13 mouse cellular contexts compared by ENCODE assay signal in the genomic region with DNA sequence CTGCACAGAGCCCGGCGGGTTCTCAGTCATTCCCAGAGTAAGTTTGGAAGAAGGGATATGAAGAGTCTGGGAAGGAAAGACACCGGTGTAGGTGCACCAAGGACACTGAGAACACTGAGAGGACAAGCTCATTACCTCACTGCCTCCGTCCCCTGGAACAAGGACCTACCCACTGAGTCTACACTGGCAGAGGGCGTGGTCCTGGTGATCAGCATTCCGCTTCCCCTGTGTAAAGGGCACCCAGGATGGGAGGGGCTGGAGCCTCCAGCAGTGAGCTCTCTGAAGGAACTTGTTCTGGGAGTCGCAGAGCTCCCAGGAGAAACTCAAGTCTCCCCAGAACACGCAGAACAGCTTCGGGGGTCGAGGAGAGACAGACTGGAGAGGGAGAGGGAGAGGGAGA.
DNase-seq lines count a peak whose midpoint lies in the region; ATAC-seq and TF ChIP-seq lines count a peak whose summit lies in the region.
"Had no signal": no experiment of that assay in that cellular context is flagged by ENCODE, and none has a peak within 500 bp of the region (broad histone marks: within the 10 kb centered on the region; RNA-seq: fewer than 3 reads in every experiment).

No protein-coding gene starts in this region.

- intact Hi-C loops in left cerebral cortex, postnatal 10 days (cut with DNase I): no loop called here

- no peaks in the 10 kb centered on the region for H3K27me3 ChIP-seq in heart, embryonic 13.5 days (replicated peaks)
- no peaks in the 10 kb centered on the region for H3K27me3 ChIP-seq in lung, embryonic 15.5 days
- H3K27me3 ChIP-seq in stomach, embryonic 16.5 days (ENCODE audit: control insufficient read depth, insufficient read depth, low read length): no peaks in the 10 kb centered on the region
- no peaks in the 10 kb centered on the region for H3K27me3 ChIP-seq in hindbrain, postnatal 0 days (ENCODE audit: insufficient read depth, low read length)
- H3K27me3 ChIP-seq: forebrain, embryonic 13.5 days had no signal

- H3K4me1 ChIP-seq in heart, embryonic 13.5 days: peaks cover 31% of the 10 kb centered on the region
- peaks cover 30% of the 10 kb centered on the region for H3K4me1 ChIP-seq in lung, embryonic 15.5 days
- H3K4me1 ChIP-seq in stomach, embryonic 16.5 days (ENCODE audit: control insufficient read depth, insufficient read depth, low read length): peaks cover 20% of the 10 kb centered on the region
- peaks cover 14% of the 10 kb centered on the region; the same call in 1 of the 2 replicates for H3K4me1 ChIP-seq in hindbrain, postnatal 0 days (ENCODE audit: insufficient read depth, low read length)

- 41% methylated on average over 10 of the region's 10 CpGs for WGBS in heart, embryonic 13.5 days
- 35% methylated on average over 9 of the region's 10 CpGs for WGBS in lung, embryonic 15.5 days
- 30% methylated on average over 10 of the region's 10 CpGs for WGBS in stomach, embryonic 16.5 days
- WGBS in hindbrain, postnatal 0 days: 51% methylated on average over 10 of the region's 10 CpGs

- H3K9ac ChIP-seq in heart, embryonic 13.5 days: no peak overlapping the region
- no peak overlapping the region for H3K9ac ChIP-seq in lung, embryonic 15.5 days
- no peak overlapping the region for H3K9ac ChIP-seq in stomach, embryonic 16.5 days (ENCODE audit: low read length)
- no peak overlapping the region for H3K9ac ChIP-seq in hindbrain, postnatal 0 days (replicated peaks; ENCODE audit: low read length)
- H3K9ac ChIP-seq: forebrain, embryonic 13.5 days had no signal

- no peak for TF ChIP-seq CTCF in hindbrain, postnatal 0 days (IDR thresholded peaks at IDR 0.05; ENCODE audit: low read depth)

- no peak overlapping the region for H3K4me2 ChIP-seq in heart, embryonic 13.5 days
- no peak overlapping the region for H3K4me2 ChIP-seq in lung, embryonic 15.5 days
- H3K4me2 ChIP-seq in stomach, embryonic 16.5 days (ENCODE audit: low read depth, low read length): no peak overlapping the region
- no peak overlapping the region for H3K4me2 ChIP-seq in hindbrain, postnatal 0 days (ENCODE audit: low read depth, low read length)
- H3K4me2 ChIP-seq: forebrain, embryonic 13.5 days; midbrain, embryonic 11.5 days had no signal

- no peak for DNase-seq in heart, adult 9 months (ENCODE audit: low spot score in 2 of 2)
- DNase-seq in ZHBTc4 (ENCODE audit: low read depth, low spot score): peak; percentile 85
- DNase-seq in hindbrain, postnatal 0 days (ENCODE audit: low spot score): no peak
- DNase-seq in left cerebral cortex, postnatal 10 days (ENCODE audit: extremely low spot score in 1 of 2, low spot score in 2 of 2): no peak
- DNase-seq: cerebellum, adult 18-20 months; gastrocnemius, postnatal 25 days; heart, postnatal 4 days had no signal

- no peak overlapping the region for H3K4me3 ChIP-seq in heart, embryonic 13.5 days
- no peak overlapping the region for H3K4me3 ChIP-seq in lung, embryonic 15.5 days
- H3K4me3 ChIP-seq in stomach, embryonic 16.5 days (replicated peaks; ENCODE audit: low read length): no peak overlapping the region
- no peak overlapping the region for H3K4me3 ChIP-seq in hindbrain, postnatal 0 days (ENCODE audit: low read length)
- H3K4me3 ChIP-seq: forebrain, embryonic 13.5 days had no signal

- H3K36me3 ChIP-seq in heart, embryonic 13.5 days: no peaks in the 10 kb centered on the region
- H3K36me3 ChIP-seq in lung, embryonic 15.5 days: no peaks in the 10 kb centered on the region
- no peaks in the 10 kb centered on the region for H3K36me3 ChIP-seq in stomach, embryonic 16.5 days (ENCODE audit: control insufficient read depth, insufficient read depth, low read length)
- H3K36me3 ChIP-seq in hindbrain, postnatal 0 days (ENCODE audit: insufficient read depth, low read length): no peaks in the 10 kb centered on the region

- no peaks in the 10 kb centered on the region for H3K9me3 ChIP-seq in heart, embryonic 13.5 days
- H3K9me3 ChIP-seq in lung, embryonic 15.5 days: no peaks in the 10 kb centered on the region
- H3K9me3 ChIP-seq in stomach, embryonic 16.5 days (replicated peaks; ENCODE audit: control insufficient read depth, low read length): no peaks in the 10 kb centered on the region
- no peaks in the 10 kb centered on the region for H3K9me3 ChIP-seq in hindbrain, postnatal 0 days (ENCODE audit: low read length)
- H3K9me3 ChIP-seq: forebrain, embryonic 13.5 days had no signal

- ATAC-seq in heart, embryonic 13.5 days (ENCODE audit: extremely low read depth, insufficient number of reproducible peaks, low FRiP score, low TSS enrichment): no peak
- peak; percentile 54; the same call in 1 of the 2 replicates for ATAC-seq in lung, embryonic 15.5 days (ENCODE audit: borderline replicate concordance, extremely low read depth, low FRiP score, low TSS enrichment)
- peak; percentile 86; the same call in 1 of the 2 replicates for ATAC-seq in stomach, embryonic 16.5 days (ENCODE audit: insufficient read depth, low FRiP score)
- ATAC-seq in hindbrain, postnatal 0 days: no peak
- no peak for ATAC-seq in erythroblast, adult 5-6 weeks (replicated peaks; ENCODE audit: low FRiP score, poor library complexity, severe bottlenecking)
- ATAC-seq: forebrain, embryonic 13.5 days had no signal

- 0 out of 2 replicates have a peak overlapping the region, but pooled peaks have one; percentile 9 for H3K27ac ChIP-seq in heart, embryonic 13.5 days (replicated peaks)
- peak overlapping the region; percentile 67 for H3K27ac ChIP-seq in lung, embryonic 15.5 days
- peak overlapping the region; percentile 40 for H3K27ac ChIP-seq in stomach, embryonic 16.5 days (ENCODE audit: low read length)
- H3K27ac ChIP-seq in hindbrain, postnatal 0 days: no peak overlapping the region

Comparison
In these comparisons a context has a peak if more than half of its experiments do, and no peak if none do; other contexts are left out.
1. ATAC-seq: peak in lung, embryonic 15.5 days (single experiment) and stomach, embryonic 16.5 days (single experiment); none in heart, embryonic 13.5 days (single experiment), hindbrain, postnatal 0 days (single experiment) and erythroblast, adult 5-6 weeks (single experiment).